Comparison of ENCODE assay signal across 11 mouse cellular contexts in genomic region chr14:93066732-93067410, GRCm38 (mm10).
DNase-seq lines count a peak whose midpoint lies in the region; ATAC-seq and TF ChIP-seq lines count a peak whose summit lies in the region.
"Had no signal": no experiment of that assay in that cellular context is flagged by ENCODE, and none has a peak within 500 bp of the region (broad histone marks: within the 10 kb centered on the region; RNA-seq: fewer than 3 reads in every experiment).

No protein-coding gene starts in this region.

- H3K9ac ChIP-seq in lung, embryonic 14.5 days, result no peak overlapping the region
- H3K9ac ChIP-seq in hindbrain, embryonic 12.5 days, result no peak overlapping the region
- no peak overlapping the region for H3K9ac ChIP-seq in midbrain, postnatal 0 days (replicated peaks; ENCODE audit: low read length, poor library complexity, severe bottlenecking)

- H3K36me3 ChIP-seq in lung, embryonic 14.5 days (ENCODE audit: insufficient read depth), result no peaks in the 10 kb centered on the region
- H3K36me3 ChIP-seq in hindbrain, embryonic 12.5 days, result no peaks in the 10 kb centered on the region
- H3K36me3 ChIP-seq in midbrain, postnatal 0 days (ENCODE audit: insufficient read depth, low read length), result no peaks in the 10 kb centered on the region
- H3K36me3 ChIP-seq in thymus, adult 2 months (ENCODE audit: control insufficient read depth, insufficient read depth, low read length), result no peaks in the 10 kb centered on the region

- H3K4me2 ChIP-seq in lung, embryonic 14.5 days, result no peak overlapping the region
- no peak overlapping the region for H3K4me2 ChIP-seq in hindbrain, embryonic 12.5 days (replicated peaks)
- H3K4me2 ChIP-seq in midbrain, postnatal 0 days (ENCODE audit: low read depth, low read length, poor library complexity, severe bottlenecking), result 0 out of 2 replicates have a peak overlapping the region, but pooled peaks have one; percentile 9
- H3K4me2 ChIP-seq: heart, embryonic 11.5 days had no signal

- no peak overlapping the region for H3K4me3 ChIP-seq in lung, embryonic 14.5 days (ENCODE audit: low read depth, low read length)
- H3K4me3 ChIP-seq in embryonic fibroblast, embryonic 13.5 days (ENCODE audit: insufficient read depth, low read length), result no peak overlapping the region
- H3K4me3 ChIP-seq in hindbrain, embryonic 12.5 days, result no peak overlapping the region
- no peak overlapping the region for H3K4me3 ChIP-seq in midbrain, postnatal 0 days (ENCODE audit: low read depth, low read length)
- H3K4me3 ChIP-seq in thymus, adult 2 months (ENCODE audit: control insufficient read depth, insufficient read depth, low read length), result no peak overlapping the region

- WGBS in lung, embryonic 14.5 days, result 32% methylated on average over 8 of the region's 8 CpGs
- 34% methylated on average over 8 of the region's 8 CpGs for WGBS in hindbrain, embryonic 12.5 days
- 22% methylated on average over 8 of the region's 8 CpGs for WGBS in midbrain, postnatal 0 days
- 95% methylated on average over 8 of the region's 8 CpGs for WGBS in thymus, adult 2 months

- peak overlapping the region; percentile 26 for H3K27ac ChIP-seq in lung, embryonic 14.5 days (ENCODE audit: low read depth)
- H3K27ac ChIP-seq in embryonic fibroblast, embryonic 13.5 days (ENCODE audit: insufficient read depth, low read length), result peak overlapping the region; percentile 6; the same call in 1 of the 2 replicates
- H3K27ac ChIP-seq in hindbrain, embryonic 12.5 days, result peak overlapping the region; percentile 64
- 0 out of 2 replicates have a peak overlapping the region, but pooled peaks have one; percentile 38 for H3K27ac ChIP-seq in midbrain, postnatal 0 days (ENCODE audit: low read depth, low read length)
- H3K27ac ChIP-seq in thymus, adult 2 months (ENCODE audit: control insufficient read depth, insufficient read depth, low read length), result no peak overlapping the region

- no peak for DNase-seq in lung, embryonic 14.5 days
- no peak for DNase-seq in lung, postnatal 14 days
- no peak for DNase-seq in midbrain, postnatal 0 days (ENCODE audit: low spot score)
- no peak for DNase-seq in gastrocnemius, adult 18-20 months (ENCODE audit: low spot score)
- no peak for DNase-seq in urinary bladder, adult 18-20 months (ENCODE audit: low spot score in 2 of 2)
- no peak for DNase-seq in thymus, adult 2 months
- DNase-seq: liver had no signal

- ATAC-seq in lung, embryonic 14.5 days (ENCODE audit: insufficient read depth), result peak; percentile 91
- peak; percentile 79 for ATAC-seq in hindbrain, embryonic 12.5 days (ENCODE audit: low FRiP score)
- ATAC-seq in midbrain, postnatal 0 days (ENCODE audit: low FRiP score), result no peak; the same call in 1 of the 2 replicates
- ATAC-seq: intestine, postnatal 0 days had no signal

- no peaks in the 10 kb centered on the region for H3K9me3 ChIP-seq in lung, embryonic 14.5 days (ENCODE audit: low read depth, low read length)
- no peaks in the 10 kb centered on the region for H3K9me3 ChIP-seq in hindbrain, embryonic 12.5 days (replicated peaks)
- no peaks in the 10 kb centered on the region for H3K9me3 ChIP-seq in midbrain, postnatal 0 days (ENCODE audit: low read length)

- no peak for TF ChIP-seq POLR2A in embryonic fibroblast, embryonic 13.5 days (IDR thresholded peaks at IDR 0.05; ENCODE audit: low read depth, low read length)
- no peak for TF ChIP-seq POLR2A in thymus, adult 2 months (IDR thresholded peaks at IDR 0.05; ENCODE audit: control insufficient read depth, extremely low read depth, insufficient read depth, low read length, poor library complexity)

- no peak for TF ChIP-seq CTCF in lung, embryonic 14.5 days (IDR thresholded peaks at IDR 0.05; ENCODE audit: low read depth)
- no peak for TF ChIP-seq CTCF in embryonic fibroblast, embryonic 13.5 days (IDR thresholded peaks at IDR 0.05; ENCODE audit: borderline replicate concordance, insufficient read depth, low read length)
- TF ChIP-seq CTCF in midbrain, postnatal 0 days (IDR thresholded peaks at IDR 0.05), result no peak
- TF ChIP-seq CTCF in thymus, adult 2 months (IDR thresholded peaks at IDR 0.05; ENCODE audit: borderline replicate concordance, control insufficient read depth, extremely low read depth, insufficient read depth, low read length, poor library complexity), result no peak

- H3K4me1 ChIP-seq in lung, embryonic 14.5 days (ENCODE audit: insufficient read depth), result peaks cover 13% of the 10 kb centered on the region; the same call in 1 of the 2 replicates
- H3K4me1 ChIP-seq in embryonic fibroblast, embryonic 13.5 days (ENCODE audit: control insufficient read depth, insufficient read depth, low read length), result peaks cover 10% of the 10 kb centered on the region
- peaks cover 15% of the 10 kb centered on the region for H3K4me1 ChIP-seq in hindbrain, embryonic 12.5 days
- H3K4me1 ChIP-seq in midbrain, postnatal 0 days (ENCODE audit: insufficient read depth, low read length), result no peaks in the 10 kb centered on the region; the same call in 1 of the 2 replicates
- H3K4me1 ChIP-seq in thymus, adult 2 months (replicated peaks; ENCODE audit: control insufficient read depth, insufficient read depth, low read length), result no peaks in the 10 kb centered on the region

- no peaks in the 10 kb centered on the region for H3K27me3 ChIP-seq in lung, embryonic 14.5 days (ENCODE audit: insufficient read depth, low read length)
- no peaks in the 10 kb centered on the region for H3K27me3 ChIP-seq in hindbrain, embryonic 12.5 days
- no peaks in the 10 kb centered on the region for H3K27me3 ChIP-seq in midbrain, postnatal 0 days (ENCODE audit: insufficient read depth, low read length)
- no peaks in the 10 kb centered on the region for H3K27me3 ChIP-seq in thymus, adult 2 months (ENCODE audit: control insufficient read depth, insufficient read depth, low read length)
